Mouse (Mus musculus) cerebellum, postnatal 4 days (tissue): Measurements from ENCODE around the gene Jarid2.

ENCODE experiments used
- DNase-seq, 2 experiments: peaks; one replicate each; pipeline ENCODE4 v3.0.0; 2022; ENCODE audit warnings: low spot score in 2 of 2, mixed read lengths in 1 of 2

Gene Jarid2

DNA sequence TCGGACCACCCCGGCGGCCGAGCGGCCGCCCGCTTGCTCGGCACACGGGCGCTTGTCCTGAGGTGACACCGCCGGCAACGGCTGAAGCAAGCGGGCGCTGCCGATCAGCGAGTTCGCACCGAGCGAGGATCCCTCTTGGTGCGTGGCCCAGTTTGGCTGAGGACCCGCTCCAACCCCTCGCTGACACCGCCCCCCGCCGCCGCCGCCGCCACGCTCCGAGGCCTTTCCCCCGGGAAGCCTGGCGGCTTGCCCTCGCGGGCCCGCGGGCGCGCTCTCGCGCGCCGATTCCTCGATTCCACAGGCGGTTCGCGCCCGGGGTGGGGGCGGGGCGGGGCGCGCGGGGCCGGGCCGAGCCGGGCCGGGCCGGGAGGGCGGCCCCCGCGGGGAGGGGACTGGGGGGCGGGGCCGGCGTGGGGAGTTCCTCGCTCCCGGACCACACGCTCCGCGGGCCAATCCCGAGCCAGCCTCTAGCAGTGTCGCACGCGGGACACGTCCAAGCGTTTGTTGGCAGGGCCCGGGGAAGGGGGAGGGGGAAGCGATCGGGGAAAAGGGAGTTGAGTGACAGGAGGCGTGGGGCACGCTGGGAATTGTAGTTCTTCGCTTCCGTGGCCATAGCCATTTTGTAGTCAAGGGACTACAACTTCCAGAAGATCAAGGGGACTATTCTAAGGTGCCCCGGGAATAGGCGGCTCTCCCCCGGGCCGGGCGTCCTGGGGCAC is 1.0 kb downstream of the Jarid2 start:
- peak; percentile 96 to 99 for DNase-seq

DNA sequence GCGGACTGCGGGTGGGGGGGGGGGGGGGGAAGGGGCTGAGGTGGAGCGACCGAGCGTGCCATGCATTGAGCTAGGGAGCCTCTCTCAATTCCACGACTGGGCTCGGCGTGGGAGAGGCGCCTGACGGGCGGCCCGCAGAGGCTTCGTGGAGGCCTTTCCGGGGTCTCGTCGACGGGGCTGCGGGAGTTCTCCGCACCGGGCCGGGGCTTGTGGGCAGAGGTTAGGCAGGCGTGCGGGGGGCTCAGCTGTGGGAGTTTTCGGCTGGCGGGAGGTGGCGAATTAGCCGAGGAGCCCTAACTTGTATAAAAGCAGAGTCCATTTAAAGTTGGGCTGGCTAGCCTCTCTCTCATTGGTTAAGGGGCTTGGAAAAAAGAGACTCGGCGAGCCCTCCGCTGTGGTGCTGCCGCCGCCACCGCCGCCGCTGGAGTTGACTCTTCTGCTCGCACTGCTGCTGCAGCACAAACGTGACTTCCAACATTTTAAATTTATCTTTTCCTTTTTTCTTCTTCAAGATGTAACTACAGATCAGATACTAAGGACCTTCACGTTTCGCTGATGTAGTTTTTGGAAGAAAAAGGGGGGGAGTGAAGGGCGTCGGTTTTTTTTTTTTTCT is 1.8 kb downstream of the Jarid2 start:
- peak; percentile 64 to 77 for DNase-seq

DNA sequence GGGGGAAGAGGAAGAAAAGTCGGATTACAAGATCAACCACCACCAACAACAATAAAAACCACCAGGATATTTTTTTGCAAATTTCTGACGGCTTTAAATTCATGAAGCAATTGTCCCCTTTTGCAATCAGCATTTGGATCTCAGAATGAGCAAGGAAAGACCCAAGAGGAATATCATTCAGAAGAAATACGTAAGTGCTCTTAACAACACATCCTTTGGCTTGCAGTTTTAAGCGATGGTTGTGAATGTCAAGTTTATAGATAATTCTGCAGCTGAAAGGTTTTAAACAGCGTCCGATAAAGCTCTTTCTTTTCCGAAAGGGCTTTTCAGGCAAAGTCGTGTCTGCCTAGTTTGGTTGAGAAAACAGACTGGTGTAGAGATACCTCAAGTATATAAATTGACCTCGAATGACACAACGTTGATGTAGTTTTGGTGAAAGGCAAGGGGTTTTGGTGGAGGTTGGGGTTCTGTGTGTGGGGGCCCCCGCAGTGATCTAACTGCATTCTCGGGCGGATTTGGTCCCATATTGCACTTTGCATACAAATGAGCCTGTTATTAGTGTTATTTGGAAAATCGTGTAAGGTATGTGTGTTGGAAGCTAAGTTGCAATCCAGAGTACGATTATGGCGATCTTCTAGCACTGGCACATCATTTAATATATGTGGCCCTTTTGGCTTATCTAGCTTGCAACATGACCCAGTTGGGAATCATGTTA is 2.6 kb downstream of the Jarid2 start:
- DNase-seq = no peak

DNA sequence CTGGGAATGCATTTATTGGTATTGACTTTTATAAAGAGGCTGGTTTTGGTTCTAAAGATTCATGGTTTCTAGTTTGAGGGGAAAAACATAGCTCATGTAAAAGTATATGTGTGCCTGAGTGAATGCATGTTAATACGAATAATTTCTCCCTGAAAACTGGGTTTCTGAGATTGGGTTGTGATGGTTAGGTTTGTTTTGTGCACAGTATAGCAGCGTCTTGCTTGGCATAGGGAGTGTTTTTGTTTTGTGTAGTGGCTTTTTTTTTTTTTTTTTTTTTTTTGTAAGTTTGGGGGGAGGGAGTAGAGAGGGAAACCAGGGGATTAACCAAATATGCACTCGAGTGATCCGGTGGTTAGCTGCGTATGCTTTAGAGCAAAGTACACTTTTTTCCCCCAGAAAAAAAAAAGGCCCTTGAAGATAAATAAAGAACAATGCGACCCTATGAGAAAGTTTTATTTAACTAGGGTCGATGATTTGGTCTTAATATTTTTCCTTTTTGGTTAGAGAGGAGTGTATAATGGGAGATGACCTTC is 3.2 kb downstream of the Jarid2 start:
- DNase-seq = no peak

DNA sequence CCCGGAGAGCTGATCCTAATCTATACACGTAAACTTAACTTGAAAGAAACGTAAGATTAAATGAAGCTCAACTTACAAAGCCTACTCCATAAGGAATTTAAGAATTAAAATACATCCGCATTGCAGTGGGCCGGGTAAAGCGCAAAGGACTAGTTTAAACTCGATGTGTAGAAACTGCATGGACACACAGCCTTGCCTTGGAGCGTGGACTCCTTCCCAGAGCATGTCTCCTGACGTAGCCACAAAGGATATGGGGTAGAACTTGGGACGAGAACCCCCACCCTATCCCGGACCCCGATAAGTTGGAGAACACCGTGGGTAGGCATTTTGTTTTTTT is 3.7 kb downstream of the Jarid2 start:
- no peak for DNase-seq

DNA sequence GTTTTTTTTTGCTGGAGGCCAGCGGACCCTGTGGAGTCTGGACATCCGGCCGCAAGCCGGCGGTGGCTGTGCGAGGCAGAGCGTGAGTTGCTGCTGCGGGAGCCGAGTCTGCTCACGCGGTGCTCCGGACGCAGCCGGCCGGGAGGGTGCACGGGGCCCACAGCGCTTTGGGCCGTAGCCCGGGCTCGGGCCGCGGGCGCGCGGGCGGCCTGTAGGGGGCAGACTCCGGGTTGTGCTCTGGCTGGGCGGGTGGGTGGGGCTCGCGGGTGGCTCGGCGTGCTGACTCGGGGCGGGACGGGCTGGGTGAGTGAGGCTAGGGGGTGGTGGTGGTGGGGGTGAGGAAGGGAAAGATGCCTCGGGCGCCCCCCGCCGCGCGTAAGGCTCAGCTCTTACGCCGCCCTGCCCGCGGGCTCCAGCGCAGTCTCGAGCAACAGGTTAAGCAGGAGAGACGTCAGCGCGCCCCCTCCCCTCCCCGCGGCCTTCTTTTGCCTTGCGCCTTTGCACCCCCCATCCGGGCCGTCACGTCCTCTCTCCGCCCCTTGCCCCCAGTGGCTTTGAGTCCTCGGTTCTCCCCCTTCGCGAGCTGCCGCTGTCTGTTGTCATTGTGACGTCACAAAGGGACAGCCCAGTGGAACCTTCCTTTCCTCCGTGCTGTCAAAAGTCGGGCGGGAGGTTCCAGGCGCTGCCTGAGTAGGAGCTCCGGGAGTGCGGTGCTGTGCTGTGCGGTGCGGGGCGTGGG is 4.3 kb downstream of the Jarid2 start:
- peak; percentile 52 to 80 for DNase-seq

DNA sequence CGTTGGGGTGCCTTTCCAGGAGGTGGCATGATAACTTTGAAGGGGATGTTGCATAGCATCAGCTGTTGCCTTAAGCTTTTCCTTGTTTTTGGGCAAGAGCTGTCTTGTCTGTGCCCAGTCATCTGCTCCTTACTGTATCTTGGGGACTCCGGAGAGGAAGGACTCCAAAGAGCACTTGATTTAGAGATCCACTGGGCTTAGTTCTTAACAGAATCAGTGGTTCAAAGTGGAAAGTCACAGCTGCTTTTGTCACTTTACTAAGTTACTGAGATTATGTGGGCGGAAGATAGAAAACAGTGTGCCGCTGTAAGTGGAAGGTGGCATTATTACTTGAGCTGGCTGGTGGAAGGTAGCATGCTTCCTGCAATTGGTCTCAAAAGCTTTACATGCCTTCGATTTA is 5.2 kb downstream of the Jarid2 start:
- no peak for DNase-seq

DNA sequence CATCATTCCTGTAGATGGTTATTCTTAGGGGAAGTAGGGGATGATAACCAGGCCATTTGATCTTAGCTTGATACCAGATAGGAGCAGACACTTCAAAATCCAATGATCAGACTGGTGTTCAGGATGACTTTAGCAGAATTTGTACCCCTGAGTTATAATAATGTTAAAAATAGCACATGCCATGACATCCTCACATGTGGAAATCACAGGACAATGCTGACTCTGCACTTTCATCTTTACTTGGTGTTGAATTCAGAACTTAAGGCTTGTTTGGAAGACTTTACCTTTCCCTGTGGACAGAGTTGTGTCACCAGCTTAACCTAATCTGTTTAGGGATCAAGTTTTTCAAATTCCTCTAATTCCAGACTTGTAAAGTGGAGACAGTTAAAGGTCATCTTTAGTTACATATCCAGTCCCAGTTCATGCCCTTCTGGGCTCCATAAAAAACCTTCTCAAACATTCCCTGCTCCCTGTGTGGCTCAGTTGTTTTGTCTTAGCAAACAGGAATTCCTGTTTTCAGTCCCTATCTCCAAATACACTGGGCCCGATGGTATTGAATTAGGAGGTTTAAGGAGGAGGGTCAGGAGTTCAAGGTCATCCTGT is 5.9 kb downstream of the Jarid2 start:
- no peak for DNase-seq

DNA sequence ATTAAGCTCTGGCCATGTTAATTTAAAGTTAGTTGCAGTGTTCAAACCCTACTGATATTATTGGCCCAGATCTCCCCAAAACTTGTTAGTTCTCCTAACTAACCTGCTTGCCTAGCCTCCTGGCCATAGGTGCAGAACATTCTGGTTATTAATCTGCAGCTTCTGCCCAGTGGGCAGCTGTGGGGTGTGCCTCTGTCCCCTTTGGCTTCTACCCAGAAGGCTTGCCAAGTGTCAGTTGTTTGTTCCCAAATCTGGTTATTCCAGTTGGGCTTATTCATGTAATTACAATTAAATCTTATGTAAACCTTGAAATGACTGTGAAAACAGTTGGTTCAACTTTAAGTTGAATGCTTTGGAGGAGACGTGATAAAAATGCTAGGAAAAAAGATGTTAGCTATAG is 8.0 kb downstream of the Jarid2 start:
- DNase-seq = no peak

DNA sequence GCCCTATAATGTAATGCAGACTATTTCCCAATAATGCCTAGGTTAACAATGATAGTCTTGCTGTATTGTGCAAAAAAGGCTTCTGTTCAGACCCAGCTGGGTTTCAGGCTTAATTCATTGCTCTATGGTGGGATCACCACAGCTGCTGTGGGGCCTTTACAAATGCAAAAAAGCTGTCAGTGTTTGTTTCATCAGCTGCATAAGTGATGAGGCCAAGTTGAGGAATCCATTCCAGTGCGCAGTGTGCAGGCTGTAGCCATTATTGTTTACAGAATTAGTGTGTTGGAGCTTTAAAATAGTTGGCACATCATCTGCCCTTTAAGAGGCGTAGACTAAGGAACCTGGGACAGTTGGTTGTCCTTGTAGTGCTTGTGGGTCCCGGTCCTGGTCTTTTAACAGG is 22.5 kb downstream of the Jarid2 start:
- no peak for DNase-seq

DNA sequence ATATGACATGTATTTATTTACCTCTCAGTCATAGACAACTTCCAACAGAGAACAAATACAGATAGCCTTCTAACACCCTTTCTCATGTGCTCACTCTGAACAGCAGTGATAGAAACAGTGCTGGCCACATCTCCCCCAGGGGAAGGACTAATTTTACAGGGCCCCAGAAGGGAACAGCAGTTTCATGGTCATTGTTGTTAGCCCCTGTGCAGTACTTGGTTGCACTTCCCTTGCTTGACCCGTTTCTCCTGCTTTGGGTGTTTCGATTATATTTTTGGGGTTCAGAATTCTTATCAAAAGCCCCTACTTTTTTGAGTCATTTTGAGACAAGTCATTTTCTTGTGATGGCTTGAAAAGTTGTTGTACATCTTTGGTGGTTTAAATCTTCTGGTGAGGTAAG is 23.9 kb downstream of the Jarid2 start:
- DNase-seq = no peak

DNA sequence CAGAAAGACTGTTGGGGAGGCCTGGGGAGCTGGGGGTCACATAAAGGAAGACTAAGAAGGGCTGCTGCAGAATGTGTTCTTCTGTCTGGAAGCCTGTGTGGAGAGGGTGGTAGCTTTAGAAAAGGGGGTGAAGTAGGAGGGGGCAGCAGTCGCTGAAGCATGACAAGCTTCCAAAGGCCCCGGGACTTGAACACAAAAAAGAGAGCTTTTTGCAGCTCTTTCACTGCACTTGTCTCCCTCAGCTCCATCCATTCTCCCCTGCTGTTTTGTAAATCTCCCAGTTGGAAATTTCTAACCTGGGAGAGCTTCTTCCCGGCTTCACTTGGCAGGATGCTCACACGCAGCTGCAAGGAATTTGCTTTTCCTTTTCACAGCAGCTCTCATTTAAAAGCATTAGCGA is 26.2 kb downstream of the Jarid2 start:
- DNase-seq = no peak

DNA sequence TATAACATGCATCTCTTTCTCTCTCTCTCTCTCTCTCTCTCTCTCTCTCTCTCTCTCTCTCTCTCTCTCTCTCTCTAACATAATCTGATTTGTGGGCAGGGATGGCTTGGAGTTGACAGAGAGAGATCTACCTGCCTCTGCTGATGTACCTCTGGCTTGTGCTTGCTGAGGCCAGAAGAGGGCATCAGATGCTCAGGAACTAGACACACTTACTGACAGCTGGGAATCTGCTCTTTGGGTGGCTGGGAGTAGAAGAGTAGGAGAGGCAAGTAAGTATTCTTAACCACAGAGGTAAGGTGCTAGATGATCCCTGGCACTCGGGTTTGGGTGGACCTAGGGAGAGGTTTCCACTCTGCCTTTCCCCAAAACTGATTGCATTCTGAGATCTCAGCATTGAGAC is 29.5 kb downstream of the Jarid2 start:
- DNase-seq = no peak

DNA sequence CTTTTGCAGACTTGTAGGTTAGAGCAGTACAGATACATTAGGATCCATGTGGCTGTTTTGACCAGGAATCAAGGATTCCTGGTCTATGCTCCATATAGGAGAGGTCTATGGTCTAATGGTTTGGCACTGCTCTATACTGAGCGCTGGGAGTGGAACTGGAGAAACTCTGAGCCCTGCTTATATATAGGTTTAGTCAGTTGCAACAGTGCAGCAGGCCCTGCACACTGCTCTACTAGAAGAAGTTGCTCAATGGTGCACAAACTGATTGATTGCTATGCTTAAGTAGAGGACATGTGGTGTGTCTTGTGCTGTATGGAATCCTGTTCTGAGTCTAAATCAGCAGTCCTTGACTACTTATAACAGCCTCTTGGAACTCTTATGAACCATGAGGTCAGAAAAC is 31.5 kb downstream of the Jarid2 start:
- DNase-seq = no peak

DNA sequence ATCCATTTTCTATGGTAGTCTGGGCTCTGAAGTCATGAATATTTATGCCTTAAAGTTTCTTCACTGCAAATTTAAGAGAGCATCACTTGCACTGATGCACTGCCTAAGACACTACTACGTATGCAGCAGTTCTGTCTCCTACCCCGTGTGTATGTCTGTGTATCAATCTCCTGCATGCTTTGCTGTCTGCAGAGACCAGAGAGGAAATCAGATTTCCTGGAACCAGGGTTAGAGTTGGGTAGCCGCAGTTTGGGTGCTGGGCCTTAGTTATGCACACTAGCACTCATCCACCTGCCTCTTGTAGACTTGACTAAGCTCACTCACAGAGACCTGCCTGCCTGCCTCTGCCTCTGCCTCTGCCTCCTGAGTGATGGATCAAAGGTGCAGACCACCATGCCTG is 33.8 kb downstream of the Jarid2 start:
- DNase-seq = no peak

DNA sequence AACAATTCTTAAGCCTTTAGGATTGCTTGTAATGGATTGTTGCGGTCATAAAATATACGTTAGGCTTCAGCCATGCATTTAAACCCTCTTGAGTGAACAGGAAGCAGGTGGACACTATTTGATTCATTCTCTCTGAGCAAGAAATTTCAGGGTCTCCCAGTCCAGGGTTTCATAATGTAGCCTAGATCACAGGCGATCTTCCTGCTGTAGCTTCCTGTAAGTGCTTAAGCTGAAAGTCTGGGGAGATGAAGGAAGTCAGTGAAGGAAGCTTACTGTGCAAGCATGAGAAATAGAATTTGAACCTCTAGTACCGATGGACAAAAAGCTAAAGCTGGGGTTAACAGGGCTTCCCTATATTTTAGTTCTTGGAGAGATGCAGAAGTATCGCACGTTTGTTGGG is 38.5 kb downstream of the Jarid2 start:
- DNase-seq = no peak

DNA sequence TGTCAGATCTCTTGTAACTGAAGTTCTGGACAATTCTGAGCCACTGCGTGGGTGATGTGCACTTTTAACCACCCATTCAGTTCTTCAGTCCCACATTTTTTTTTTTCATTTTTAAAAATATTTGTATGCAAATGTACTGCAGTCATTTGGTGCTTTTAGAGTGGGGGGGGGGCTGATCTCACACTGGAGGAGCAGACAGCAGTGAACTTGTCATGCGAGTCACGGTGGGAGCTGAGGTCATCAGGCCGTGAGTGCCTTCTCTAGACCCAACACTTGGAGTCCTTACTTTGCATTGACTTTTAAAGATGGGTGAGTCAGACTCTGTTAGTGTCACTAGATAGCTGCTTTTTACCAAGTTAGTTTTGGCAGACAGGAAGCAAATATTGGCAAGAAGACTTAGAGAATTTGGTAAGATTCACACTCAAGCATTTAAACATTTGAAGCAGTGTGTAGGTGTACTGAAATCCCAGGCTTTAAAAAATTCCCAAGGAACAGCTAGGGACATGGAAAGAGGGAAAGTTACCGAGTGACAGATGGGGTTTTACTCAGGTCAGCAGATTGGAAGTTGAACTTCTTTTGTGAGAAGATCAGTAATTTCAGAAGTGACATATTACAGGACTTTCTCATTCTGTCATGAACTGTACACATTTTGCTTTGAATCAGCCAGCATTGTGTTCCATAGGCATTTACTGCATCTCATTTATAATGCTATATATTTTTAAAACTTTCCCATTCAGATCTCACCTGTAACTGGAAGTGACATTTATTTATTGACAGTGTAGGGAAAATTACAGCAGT is 41.7 kb downstream of the Jarid2 start:
- no peak for DNase-seq

DNA sequence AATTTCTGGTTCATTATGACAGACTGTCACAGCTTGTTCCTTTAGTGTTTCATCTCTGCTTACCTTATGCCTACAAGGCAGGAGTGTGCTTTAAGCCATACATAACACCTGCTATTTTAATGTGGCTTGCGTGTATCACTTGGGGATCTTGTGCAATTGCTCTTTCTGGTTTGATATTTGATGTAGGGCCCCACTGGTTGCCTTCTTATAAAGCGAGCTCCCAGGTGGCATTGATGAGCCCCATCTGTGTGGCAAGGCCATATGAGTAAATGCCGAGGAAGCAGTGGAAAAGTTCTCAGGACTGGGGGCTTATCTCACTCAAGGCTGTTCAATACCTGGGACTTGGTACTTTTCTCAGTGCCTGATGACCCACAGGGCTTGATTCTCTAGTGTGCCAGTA is 43.5 kb downstream of the Jarid2 start:
- DNase-seq = no peak

DNA sequence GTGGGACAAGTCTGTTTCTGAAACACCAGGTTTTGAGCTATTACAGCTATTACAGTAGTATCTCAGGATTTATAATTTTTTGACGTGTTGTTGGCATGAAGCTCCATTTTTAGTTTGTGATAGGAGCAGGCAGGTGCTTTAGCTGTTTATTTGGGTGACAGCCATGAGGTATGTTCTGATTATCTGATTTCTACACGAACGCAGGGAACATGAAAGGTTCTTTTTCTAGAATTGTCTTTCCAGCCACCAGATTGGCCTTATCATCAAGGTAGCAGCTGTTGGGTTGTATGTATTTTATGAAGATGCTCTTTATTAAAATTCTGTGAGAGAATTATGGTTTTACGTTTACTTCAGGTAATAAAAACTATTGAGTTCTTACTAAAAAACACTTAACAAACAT is 45.1 kb downstream of the Jarid2 start:
- DNase-seq = no peak

DNA sequence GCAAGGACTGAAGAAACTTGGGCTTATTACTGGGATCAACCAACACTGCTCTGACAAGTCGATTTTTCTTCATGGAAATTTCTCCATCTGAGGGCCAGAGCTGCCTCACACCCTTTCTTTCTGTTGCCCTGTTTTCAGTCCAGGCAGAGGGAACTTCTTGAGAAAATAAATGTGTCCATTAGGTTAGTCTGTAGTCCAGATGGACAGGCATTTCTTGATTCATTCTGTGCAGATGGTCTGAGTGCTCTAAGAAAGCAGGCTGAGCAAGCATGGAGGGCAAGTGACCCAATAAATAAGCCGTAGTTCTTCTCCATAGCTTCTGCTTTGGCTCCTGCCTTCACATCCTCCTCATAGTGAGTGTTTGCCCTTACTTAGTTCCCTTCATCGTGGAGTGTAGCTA is 46.1 kb downstream of the Jarid2 start:
- no peak for DNase-seq

DNA sequence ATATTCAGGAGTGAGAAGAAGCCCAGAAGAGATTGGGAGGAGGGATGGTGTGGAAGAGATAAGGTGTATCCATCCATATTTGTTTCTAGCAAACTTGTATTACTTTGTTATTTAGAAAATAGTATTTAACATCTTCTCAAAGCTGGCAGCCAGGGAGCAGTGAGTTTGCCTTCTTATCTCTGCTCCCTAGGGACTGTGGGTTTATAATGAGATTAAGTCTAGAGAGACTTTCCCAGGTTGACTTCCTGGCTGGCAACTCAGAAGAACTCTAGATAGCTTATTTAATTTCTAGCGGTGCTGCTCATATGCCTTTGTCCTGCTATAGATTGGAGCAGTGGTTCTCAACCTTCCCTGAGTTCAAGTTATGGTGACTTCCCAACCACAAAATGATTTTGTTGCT is 51.2 kb downstream of the Jarid2 start:
- DNase-seq = no peak
